Mouse (Mus musculus): ENCODE results near the gene Cxcl10. TPM values are rescaled to one million over a fixed set of nuclear protein-coding genes. Genes with fewer than 3 reads are reported as not detected.

Gene Cxcl10
- 0.22 to 1.3 TPM (median 0.75 TPM) in 4 replicates for total RNA-seq (2023; ENCODE audit: inconsistent age)

DNA sequence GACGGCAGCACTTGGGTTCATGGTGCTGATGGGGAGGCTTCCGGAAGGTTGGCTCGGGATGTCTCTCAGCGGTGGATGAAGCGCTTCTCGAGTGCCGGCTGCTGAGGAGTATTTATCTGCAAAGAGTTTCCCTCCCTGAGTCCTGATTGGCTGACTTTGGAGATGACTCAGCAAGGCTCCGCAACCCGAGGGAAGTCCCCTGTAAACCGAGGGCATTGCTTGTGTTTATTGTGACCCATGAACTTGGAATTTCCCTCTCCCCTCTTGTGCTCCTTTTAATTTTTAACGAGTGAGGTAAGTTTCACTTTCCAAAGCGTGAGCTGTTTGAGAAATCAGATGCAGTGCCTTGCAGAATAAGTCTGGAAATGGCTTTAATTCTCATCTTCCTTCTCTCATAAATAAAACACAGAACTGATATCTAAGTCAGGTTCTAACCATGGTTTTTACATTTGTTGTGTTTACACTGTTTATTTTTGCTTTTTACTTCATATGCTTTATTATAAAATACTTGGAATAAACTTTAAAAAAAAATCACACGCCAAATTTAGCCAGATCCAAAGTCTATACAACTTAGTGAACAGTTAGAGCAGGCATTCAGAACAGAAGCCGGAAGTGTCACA, at the start of gene Cxcl10:
Cxcl10 (minus strand) TSS at position 96 of the 620 bp plus-strand sequence.

DNA sequence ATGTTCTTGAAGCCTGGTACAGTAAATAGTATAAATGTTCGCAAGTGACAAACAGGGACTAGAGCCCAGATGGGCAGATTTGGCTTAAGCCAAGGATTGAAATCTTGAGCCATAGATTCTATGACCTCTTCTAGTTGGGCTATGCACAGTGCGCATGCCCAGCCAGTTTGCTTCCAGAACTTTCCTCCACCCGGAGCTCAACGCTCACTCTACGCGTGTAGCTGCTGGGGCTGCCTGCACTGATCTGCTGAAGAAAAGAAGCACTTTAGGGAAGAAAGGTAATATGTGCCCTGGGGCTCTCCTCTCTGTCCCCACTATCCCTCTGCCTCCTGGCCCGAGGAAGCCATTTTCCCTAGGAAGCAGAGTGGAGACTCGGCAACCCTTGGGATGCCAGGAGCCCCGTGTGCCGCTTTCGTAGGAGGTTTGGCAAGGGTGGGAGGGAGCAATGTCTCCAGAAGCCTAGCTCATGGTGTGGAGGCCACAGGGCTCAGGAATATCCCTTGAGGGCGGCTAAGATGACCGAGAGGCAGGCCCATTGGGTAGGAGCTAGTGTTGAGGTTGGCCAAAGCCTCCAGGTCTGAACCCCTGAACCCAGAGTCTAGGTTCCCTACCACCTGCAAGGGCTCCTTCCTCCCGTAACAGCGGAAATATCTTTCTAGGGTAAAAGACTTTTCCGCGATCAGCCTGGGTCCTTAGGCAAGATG, 16.9 kb downstream of the Cxcl10 start, which contains the start of gene Art3:
Art3 (plus strand) TSS at position 193 of the 704 bp plus-strand sequence.

DNA sequence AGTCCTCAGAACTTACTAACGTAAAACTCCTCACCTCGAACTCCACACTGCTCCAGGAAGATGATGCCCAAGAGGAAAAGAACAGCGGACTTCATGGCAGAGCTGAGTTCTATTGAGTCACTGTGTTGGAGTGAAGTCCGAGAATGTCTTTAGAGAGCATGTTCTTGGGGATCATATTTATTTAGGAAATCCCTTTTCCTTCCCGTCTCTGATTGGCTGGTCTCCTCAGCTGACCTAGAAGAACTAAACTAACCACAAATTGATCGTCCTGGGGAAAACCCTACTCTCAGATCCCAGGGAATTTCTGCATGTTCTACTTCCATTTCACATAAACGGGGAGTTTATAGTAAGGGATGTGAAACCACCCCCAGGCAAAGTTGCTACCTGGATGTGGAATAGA, 20.8 kb downstream of the Cxcl10 start, which contains the start of gene Cxcl9:
Cxcl9 (minus strand) TSS at position 151 of the 400 bp plus-strand sequence.

DNA sequence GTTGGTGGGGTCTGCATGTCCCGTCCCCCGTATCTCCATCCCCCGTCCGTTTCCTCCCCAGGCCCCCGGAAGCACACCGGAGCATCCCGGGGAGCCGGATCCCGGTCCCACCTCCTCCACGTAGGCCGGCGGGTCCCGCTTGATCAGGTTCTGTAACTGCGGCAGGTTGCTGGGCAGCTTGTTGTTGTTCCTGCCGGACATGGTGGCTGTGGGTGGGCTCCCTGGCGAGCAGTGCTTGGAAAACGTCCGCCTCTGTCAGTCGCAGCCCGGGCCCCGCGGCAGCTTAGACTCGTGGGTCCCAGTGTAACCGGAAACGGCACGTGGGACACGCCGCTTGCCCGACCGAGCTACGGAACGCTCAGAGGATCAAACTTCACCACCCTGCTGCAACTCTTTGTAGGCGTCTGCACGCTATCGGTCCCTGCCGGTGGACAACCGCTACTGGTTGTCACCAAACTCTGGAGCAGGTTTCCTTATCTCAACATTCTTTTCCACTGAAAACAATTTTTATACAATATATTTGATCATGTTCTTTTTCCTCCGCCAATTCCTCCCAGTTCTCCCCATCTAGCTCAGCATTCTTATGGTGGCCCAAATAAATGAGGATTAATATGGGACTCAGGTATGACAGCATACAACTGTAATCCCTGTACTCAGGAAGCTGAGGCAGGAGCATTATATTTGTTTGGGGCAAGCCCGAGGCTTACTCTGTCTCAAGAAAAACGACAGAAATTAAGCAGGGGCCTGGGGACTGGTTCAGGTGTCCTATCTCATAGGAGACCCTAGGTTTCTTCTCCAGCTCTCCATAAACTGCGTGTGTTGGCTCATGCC, 38.8 kb downstream of the Cxcl10 start, which contains the start of gene Sdad1:
Sdad1 (minus strand) TSS at position 799 of the 831 bp plus-strand sequence.

Other genes starting within 250 kb of the Cxcl10 start
- gene Uso1, start 211.0 kb downstream of the Cxcl10 start, total RNA-seq (2023; ENCODE audit: inconsistent age): 63.1 to 69.4 TPM (median 64.3 TPM) in 4 replicates
- gene U90926, start 133.5 kb downstream of the Cxcl10 start, total RNA-seq (2023; ENCODE audit: inconsistent age): not detected in 4 replicates
- 0.48 to 0.99 TPM (median 0.70 TPM) in 4 replicates for gene Ppef2, start 92.6 kb downstream of the Cxcl10 start, total RNA-seq (2023; ENCODE audit: inconsistent age)
- 32.3 to 43.0 TPM (median 36.6 TPM) in 4 replicates for gene Naaa, start 70.7 kb downstream of the Cxcl10 start, total RNA-seq (2023; ENCODE audit: inconsistent age)
- gene Sdad1, start 38.4 kb downstream of the Cxcl10 start, total RNA-seq (2023; ENCODE audit: inconsistent age): 97.9 to 108 TPM (median 105 TPM) in 4 replicates
- 0.35 to 0.66 TPM (median 0.39 TPM) in 3 of 4 replicates, not detected in the other for gene Cxcl9, start 20.8 kb downstream of the Cxcl10 start, total RNA-seq (2023; ENCODE audit: inconsistent age)
- gene Art3, start 17.1 kb downstream of the Cxcl10 start, total RNA-seq (2023; ENCODE audit: inconsistent age): 0.86 to 1.8 TPM in 2 of 4 replicates, not detected in the others
- gene Nup54, start 86.3 kb upstream of the Cxcl10 start, total RNA-seq (2023; ENCODE audit: inconsistent age): 45.6 to 60.6 TPM (median 57.7 TPM) in 4 replicates
- gene Scarb2, start 157.9 kb upstream of the Cxcl10 start, total RNA-seq (2023; ENCODE audit: inconsistent age): 28.1 to 30.1 TPM (median 28.5 TPM) in 4 replicates
- not detected in 4 replicates for gene Fam47e, start 206.2 kb upstream of the Cxcl10 start, total RNA-seq (2023; ENCODE audit: inconsistent age)

All from B cell, adult (primary cell).